Mouse (Mus musculus): ENCODE measurements around the gene Gm7879.
A peak's percentile ranks its signal among the peaks of the same experiment; 100 is the strongest.

Gene Gm7879

DNA sequence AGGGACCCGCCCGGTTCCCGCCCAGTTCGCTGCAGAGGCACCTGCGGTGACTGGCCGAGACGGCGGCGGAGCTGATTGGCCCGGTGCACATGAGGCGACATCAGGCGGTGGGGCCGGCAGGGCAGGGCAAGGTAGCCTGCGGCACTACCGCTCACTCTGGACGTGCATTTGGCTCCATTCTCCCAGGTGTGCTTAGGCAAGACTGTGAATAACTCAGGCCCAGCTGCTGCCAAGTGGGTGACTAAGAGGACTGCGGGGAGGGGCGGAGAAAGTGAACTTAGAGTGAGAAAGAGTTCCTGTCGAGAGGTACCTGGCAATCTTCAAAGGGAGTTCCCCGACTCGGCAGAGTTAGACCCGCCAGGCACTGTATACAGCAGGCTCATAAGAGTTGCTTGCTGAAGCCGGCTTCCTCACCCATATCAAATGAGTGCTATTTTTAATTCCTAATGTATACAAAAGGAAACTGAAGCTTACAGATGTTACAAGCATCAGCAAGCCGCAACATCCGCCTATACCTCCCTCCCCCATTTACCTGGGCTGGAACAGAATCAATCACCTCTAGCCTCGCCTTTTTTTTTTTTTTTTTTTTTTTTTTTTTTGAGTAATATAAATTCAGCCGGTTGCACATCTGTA, 35.3 kb downstream of the Gm7879 start:
- DNase-seq (ENCODE audit: low spot score) = peak; percentile 5

DNA sequence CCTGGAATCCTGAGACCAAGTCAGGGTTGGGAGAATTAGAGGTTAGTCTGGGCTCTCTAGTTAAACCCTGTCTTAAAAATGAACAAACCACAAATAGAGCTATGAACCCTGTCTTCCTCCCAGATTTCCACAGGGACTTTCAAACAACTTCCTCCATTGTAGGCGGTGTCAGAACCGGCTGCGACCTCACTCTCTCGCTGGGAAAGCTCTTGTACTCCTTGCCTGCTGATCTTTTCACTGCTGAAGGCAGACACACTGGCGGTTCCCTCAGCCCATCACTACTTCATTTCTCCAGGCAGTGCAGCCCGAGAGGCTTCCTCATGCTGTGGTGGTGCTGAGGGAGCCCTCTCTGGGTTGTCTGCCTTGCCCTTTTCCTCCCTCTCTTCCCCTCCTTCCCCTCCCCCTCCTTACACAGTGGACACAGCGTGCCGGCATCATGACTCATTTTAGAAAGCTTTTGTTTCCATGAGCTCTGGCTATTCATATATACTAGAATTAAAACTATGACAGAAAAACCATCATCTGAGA, 35.9 kb downstream of the Gm7879 start:
- no peak for DNase-seq (ENCODE audit: low spot score)

DNA sequence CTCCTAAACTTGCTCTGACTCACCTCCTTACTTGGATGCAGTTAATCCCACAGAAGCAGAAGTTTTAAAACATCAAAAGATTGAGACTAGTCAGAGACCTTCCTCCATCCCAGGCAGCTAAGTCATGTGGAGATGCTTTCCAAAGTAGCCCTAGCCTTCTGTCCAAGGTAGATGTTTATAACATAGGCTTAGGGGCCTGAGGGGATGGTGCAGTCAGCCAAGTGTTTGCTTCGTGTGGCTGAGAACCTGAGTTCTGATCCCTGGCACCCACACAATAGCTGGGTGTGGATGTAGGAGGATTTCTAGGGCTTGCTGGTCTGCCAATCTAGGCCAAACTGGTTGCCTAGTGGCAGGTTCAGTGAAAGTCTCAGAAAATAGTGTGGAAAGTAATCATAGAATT, 40.3 kb downstream of the Gm7879 start:
- DNase-seq (ENCODE audit: low spot score) = no peak

DNA sequence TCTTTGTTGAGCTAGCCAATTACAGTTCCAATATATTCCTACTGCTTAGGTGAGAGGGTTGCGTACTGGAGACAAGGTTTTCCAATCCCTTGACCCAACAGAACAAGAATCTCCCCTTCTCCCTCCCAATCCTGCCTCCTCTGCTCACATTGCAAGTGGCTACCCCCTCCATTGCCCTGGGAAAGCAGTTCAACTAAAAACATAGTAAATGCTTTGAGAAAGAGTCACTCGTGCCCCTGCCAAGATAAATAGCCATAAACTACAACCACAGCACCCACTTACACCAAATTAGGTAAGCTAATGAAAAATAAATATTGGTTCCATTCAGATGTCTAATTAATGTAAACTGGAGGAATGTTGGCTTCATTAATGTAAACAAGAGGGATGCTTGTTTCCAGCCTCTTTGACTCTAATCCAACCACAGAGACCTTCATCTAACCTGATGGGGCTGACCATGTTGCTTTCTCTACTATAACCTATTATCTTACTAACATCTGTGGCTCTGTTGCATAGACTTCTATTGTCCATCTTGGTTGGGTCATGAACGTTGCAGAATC, 47.0 kb downstream of the Gm7879 start:
- no peak for DNase-seq (ENCODE audit: low spot score)

DNA sequence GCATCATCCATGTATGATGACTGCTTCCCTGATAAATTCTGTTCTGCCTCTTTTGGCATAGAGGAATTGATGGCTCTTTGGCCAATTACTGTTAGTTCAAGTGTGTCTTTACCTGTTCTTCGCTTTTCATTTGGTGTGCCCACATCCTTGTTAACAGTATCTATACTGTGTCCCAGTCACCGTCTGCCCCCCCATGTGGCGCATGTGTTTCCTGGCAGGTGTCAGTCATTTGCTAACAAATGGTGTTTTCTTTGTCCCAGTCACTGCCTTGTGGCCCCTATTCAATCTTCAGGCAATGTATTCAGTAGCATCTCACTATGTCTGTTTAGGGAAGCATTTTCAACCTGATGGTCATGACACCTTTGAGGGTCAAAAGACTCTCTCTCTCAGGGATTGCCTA, 48.1 kb downstream of the Gm7879 start:
- no peak for DNase-seq (ENCODE audit: low spot score)
